Mouse (Mus musculus) CH12.LX (cell line): Measurements from ENCODE around the gene Gprin2. TPM values are rescaled to one million over a fixed set of nuclear protein-coding genes. Genes with fewer than 3 reads are reported as not detected.

Source experiments
- DNase-seq: peaks from one replicate; pipeline ENCODE4 v3.0.0-alpha.2; 2013; ENCODE audit errors: extremely low read depth
- H3K27ac ChIP-seq: 2 replicates; pipeline ENCODE4 v1.5.1; 2012; ENCODE audit warnings: low read depth, mild to moderate bottlenecking, control low read depth, moderate library complexity; ENCODE audit not compliant: insufficient read depth
- H3K27me3 ChIP-seq: replicated peaks from 2 replicates; pipeline ENCODE3; 2012; ENCODE audit warnings: inconsistent platforms
- H3K36me3 ChIP-seq, 2 experiments: replicated peaks in 1 of 2; 2 replicates each; pipeline versions ENCODE3 to v1.6.1; 2012; ENCODE audit warnings: inconsistent platforms in 1 of 2, low read length in 1 of 2, mild to moderate bottlenecking in 1 of 2, mixed read lengths in 1 of 2, moderate library complexity in 1 of 2; ENCODE audit not compliant: control insufficient read depth in 1 of 2, insufficient read depth in 1 of 2
- H3K4me1 ChIP-seq, 2 experiments: 2 replicates each; pipeline ENCODE4 v1.6.1; 2012; ENCODE audit warnings: inconsistent platforms in 1 of 2, moderate library complexity in 1 of 2; ENCODE audit not compliant: insufficient read depth in 2 of 2, control insufficient read depth in 1 of 2
- H3K4me2 ChIP-seq: 2 replicates; pipeline ENCODE4 v1.6.1; 2012; ENCODE audit warnings: low read depth, mild to moderate bottlenecking, control low read depth; ENCODE audit not compliant: poor library complexity, insufficient read depth, severe bottlenecking
- H3K4me3 ChIP-seq, 3 experiments: fragments of 150-350 bp in 1 of 3; sonication (generic) in 1 of 3; replicated peaks in 1 of 3; 2 replicates each; pipeline versions ENCODE3 to v1.5.1; 2011 to 2012; ENCODE audit warnings: low read depth in 2 of 3, low read length in 2 of 3, mild to moderate bottlenecking in 2 of 3, moderate library complexity in 2 of 3, control low read depth in 1 of 3, improper control_type of control experiment in 1 of 3, inconsistent platforms in 1 of 3, mixed read lengths in 1 of 3; ENCODE audit not compliant: poor library complexity in 1 of 3
- H3K79me2 ChIP-seq: replicated peaks from 2 replicates; pipeline ENCODE4 v1.6.1; 2012; ENCODE audit warnings: mild to moderate bottlenecking, moderate library complexity; ENCODE audit not compliant: control insufficient read depth, poor library complexity, insufficient read depth, severe bottlenecking; ENCODE audit errors: extremely low read depth
- H3K9ac ChIP-seq: 2 replicates; pipeline ENCODE4 v1.6.1; 2012; ENCODE audit warnings: low read depth, mild to moderate bottlenecking, control low read depth, moderate library complexity; ENCODE audit not compliant: insufficient read depth
- H3K9me3 ChIP-seq: replicated peaks from 2 replicates; pipeline ENCODE3; 2012; ENCODE audit warnings: low read length, inconsistent platforms, mixed read lengths
- E2F4 ChIP-seq: IDR thresholded peaks from 2 replicates; pipeline ENCODE4 v1.6.1; 2011; ENCODE audit warnings: low read depth, low read length, improper control_type of control experiment; ENCODE audit not compliant: insufficient replicate concordance
- EP300 ChIP-seq: IDR thresholded peaks from 2 replicates; pipeline ENCODE4 v1.6.1; 2011; ENCODE audit warnings: low read length, improper control_type of control experiment
- ETS1 ChIP-seq: conservative IDR thresholded peaks from 2 replicates; pipeline ENCODE4 v1.6.1; 2012; ENCODE audit warnings: low read depth, mild to moderate bottlenecking, inconsistent platforms, low read length, improper control_type of control experiment, moderate library complexity
- HCFC1 ChIP-seq: IDR thresholded peaks from 2 replicates; pipeline ENCODE4 v1.6.1; 2012; ENCODE audit warnings: low read depth, mild to moderate bottlenecking, inconsistent platforms, low read length, improper control_type of control experiment
- IRF4 ChIP-seq: IDR thresholded peaks from 2 replicates; pipeline ENCODE4 v1.6.1; 2014; ENCODE audit warnings: low read depth, mild to moderate bottlenecking, inconsistent platforms, low read length, improper control_type of control experiment
- JUND ChIP-seq: conservative IDR thresholded peaks from 2 replicates; pipeline ENCODE4 v1.6.1; 2011; ENCODE audit warnings: low read depth, low read length, improper control_type of control experiment
- MAZ ChIP-seq: IDR thresholded peaks from 2 replicates; pipeline ENCODE4 v1.6.1; 2012; ENCODE audit warnings: low read depth, mild to moderate bottlenecking, inconsistent platforms, low read length, improper control_type of control experiment, moderate library complexity
- MEF2A ChIP-seq: IDR thresholded peaks from 2 replicates; pipeline ENCODE4 v1.6.1; 2014; ENCODE audit warnings: low read depth, mild to moderate bottlenecking, inconsistent platforms, low read length, improper control_type of control experiment, borderline replicate concordance
- MYC ChIP-seq: IDR thresholded peaks from 2 replicates; pipeline ENCODE4 v1.6.1; 2011; ENCODE audit warnings: low read depth, mild to moderate bottlenecking, improper control_type of control experiment, low read length
- PAX5 ChIP-seq: IDR thresholded peaks from 2 replicates; pipeline ENCODE4 v1.6.1; 2012; ENCODE audit warnings: low read length, inconsistent platforms, mixed read lengths
- POLR2A ChIP-seq: IDR thresholded peaks from 2 replicates; pipeline ENCODE4 v1.6.1; 2011; ENCODE audit warnings: low read depth, mild to moderate bottlenecking, improper control_type of control experiment, low read length
- RAD21 ChIP-seq: IDR thresholded peaks from 2 replicates; pipeline ENCODE4 v1.6.1; 2011; ENCODE audit warnings: low read depth, mild to moderate bottlenecking, low read length, improper control_type of control experiment, moderate library complexity
- RCOR1 ChIP-seq: conservative IDR thresholded peaks from 2 replicates; pipeline ENCODE4 v1.6.1; 2012; ENCODE audit warnings: low read depth, mild to moderate bottlenecking, inconsistent platforms, low read length, improper control_type of control experiment
- SIN3A ChIP-seq: IDR thresholded peaks from 2 replicates; pipeline ENCODE4 v1.6.1; 2012; ENCODE audit warnings: low read length, improper control_type of control experiment, inconsistent platforms
- TBP ChIP-seq: conservative IDR thresholded peaks from 2 replicates; pipeline ENCODE4 v1.6.1; 2011; ENCODE audit warnings: low read depth, low read length, improper control_type of control experiment
- TCF12 ChIP-seq: IDR thresholded peaks from 2 replicates; pipeline ENCODE4 v1.6.1; 2014; ENCODE audit warnings: low read depth, mild to moderate bottlenecking, inconsistent platforms, low read length, improper control_type of control experiment
- UBTF ChIP-seq: IDR thresholded peaks from 2 replicates; pipeline ENCODE4 v1.6.1; 2012; ENCODE audit warnings: low read depth, mild to moderate bottlenecking, inconsistent platforms, low read length, improper control_type of control experiment, moderate library complexity
- USF2 ChIP-seq: conservative IDR thresholded peaks from 2 replicates; pipeline ENCODE4 v1.6.1; 2011; ENCODE audit warnings: low read depth, low read length, improper control_type of control experiment
- ZC3H11A ChIP-seq: IDR thresholded peaks from 2 replicates; pipeline ENCODE4 v1.6.1; 2012; ENCODE audit warnings: low read depth, mild to moderate bottlenecking, inconsistent platforms, low read length, improper control_type of control experiment
- ZKSCAN1 ChIP-seq: IDR thresholded peaks from 2 replicates; pipeline ENCODE4 v1.6.1; 2012; ENCODE audit warnings: low read depth, inconsistent platforms, low read length, improper control_type of control experiment, borderline replicate concordance
- ZMIZ1 ChIP-seq: IDR thresholded peaks from 2 replicates; pipeline ENCODE4 v1.6.1; 2012; ENCODE audit warnings: low read depth, mild to moderate bottlenecking, inconsistent platforms, low read length, improper control_type of control experiment
- ZNF384 ChIP-seq: IDR thresholded peaks from 2 replicates; pipeline ENCODE4 v1.6.1; 2012; ENCODE audit warnings: low read depth, low read length, improper control_type of control experiment, inconsistent platforms
- dilution Hi-C: fragments of 300-500 bp; cut with MboI; formaldehyde crosslinking; loops from 2 replicates; pipeline ENCODE4 v1.14.3; 2020; ENCODE audit warnings: low sequenced_read_pairs; ENCODE audit not compliant: extremely low pct_unique_long_range_greater_than_20kb, extremely low pct_ligation_motif_present
- in situ Hi-C: fragments of 300-500 bp; cut with MboI; formaldehyde crosslinking; loops from 3 replicates; pipeline ENCODE4 v1.14.3; 2019; ENCODE audit warnings: low sequenced_read_pairs, low pct_ligation_motif_present, low pct_unique_long_range_greater_than_20kb, mixed read lengths
- polyA plus RNA-seq: library from polyadenylated mRNA; unstranded; fragments of >175 nt; gene quantifications from 2 replicates; pipeline ENCODE4 v1.2.1, GENCODE M21; 2012; ENCODE audit warnings: low read depth; ENCODE audit not compliant: insufficient read length
- total RNA-seq, 2 experiments: library from RNA; depleted of rRNA; stranded (reverse); fragments of 300-350 nt in 1 of 2; fragments of >200 nt in 1 of 2; gene quantifications; 2 replicates each; pipeline ENCODE4 v1.2.3; 2012 to 2014

The Gprin2 gene
- total and polyA plus RNA-seq, 3 experiments, result 0.04 to 0.21 (median 0.16) TPM

GRCm38 (mm10) chr14:34225986-34226385 is 24.5 kb upstream of the Gprin2 start:
- peaks cover 0 to 5% of the 10 kb centered on the region in 2 experiments for H3K36me3 ChIP-seq
- H3K4me3 ChIP-seq, result no peak overlapping the region
- no peak overlapping the region for H3K27ac ChIP-seq
- in situ Hi-C loops (no loop called here), dilution Hi-C loops (no loop called here)
- H3K79me2 ChIP-seq, result no peaks in the 10 kb centered on the region
- peaks cover 6 to 14% of the 10 kb centered on the region in 2 experiments for H3K4me1 ChIP-seq
- H3K9me3 ChIP-seq, result no peaks in the 10 kb centered on the region
- DNase-seq, result no peak
- TF ChIP-seq POLR2A (no peak), ZKSCAN1 (no peak), ZMIZ1 (no peak), SIN3A (no peak), TBP (no peak), JUND (no peak), MEF2A (no peak), E2F4 (no peak), RAD21 (no peak)
- H3K27me3 ChIP-seq, result no peaks in the 10 kb centered on the region
- H3K9ac ChIP-seq, result no peak overlapping the region
- H3K4me2 ChIP-seq, result no peak overlapping the region

GRCm38 (mm10) chr14:34223362-34223898 is 22.0 kb upstream of the Gprin2 start:
- H3K4me3 ChIP-seq, result no peak overlapping the region
- no peaks in the 10 kb centered on the region for H3K27me3 ChIP-seq
- peaks cover 6% of the 10 kb centered on the region in 2 experiments for H3K4me1 ChIP-seq
- in situ Hi-C loops (no loop called here), dilution Hi-C loops (no loop called here)
- H3K9me3 ChIP-seq, result no peaks in the 10 kb centered on the region
- no peak overlapping the region for H3K27ac ChIP-seq
- H3K36me3 ChIP-seq, result no peaks in the 10 kb centered on the region
- no peak for TF ChIP-seq POLR2A
- no peak for TF ChIP-seq IRF4
- no peak for TF ChIP-seq JUND
- no peak for TF ChIP-seq MEF2A
- TF ChIP-seq USF2, result no peak
- TF ChIP-seq ETS1, result no peak
- TF ChIP-seq TCF12, result no peak
- no peak for TF ChIP-seq RCOR1
- no peak for TF ChIP-seq SIN3A
- TF ChIP-seq MYC, result no peak
- TF ChIP-seq E2F4, result no peak
- TF ChIP-seq ZMIZ1, result no peak
- no peak for TF ChIP-seq ZC3H11A
- TF ChIP-seq HCFC1, result no peak
- TF ChIP-seq EP300, result no peak
- TF ChIP-seq PAX5, result no peak
- TF ChIP-seq ZNF384, result no peak
- no peak for TF ChIP-seq MAZ
- TF ChIP-seq TBP, result no peak
- TF ChIP-seq UBTF, result no peak
- DNase-seq, result no peak
- no peak overlapping the region for H3K4me2 ChIP-seq
- H3K9ac ChIP-seq, result no peak overlapping the region
- no peaks in the 10 kb centered on the region for H3K79me2 ChIP-seq
